13 mouse cellular contexts compared by ENCODE assay signal in the genomic region with DNA sequence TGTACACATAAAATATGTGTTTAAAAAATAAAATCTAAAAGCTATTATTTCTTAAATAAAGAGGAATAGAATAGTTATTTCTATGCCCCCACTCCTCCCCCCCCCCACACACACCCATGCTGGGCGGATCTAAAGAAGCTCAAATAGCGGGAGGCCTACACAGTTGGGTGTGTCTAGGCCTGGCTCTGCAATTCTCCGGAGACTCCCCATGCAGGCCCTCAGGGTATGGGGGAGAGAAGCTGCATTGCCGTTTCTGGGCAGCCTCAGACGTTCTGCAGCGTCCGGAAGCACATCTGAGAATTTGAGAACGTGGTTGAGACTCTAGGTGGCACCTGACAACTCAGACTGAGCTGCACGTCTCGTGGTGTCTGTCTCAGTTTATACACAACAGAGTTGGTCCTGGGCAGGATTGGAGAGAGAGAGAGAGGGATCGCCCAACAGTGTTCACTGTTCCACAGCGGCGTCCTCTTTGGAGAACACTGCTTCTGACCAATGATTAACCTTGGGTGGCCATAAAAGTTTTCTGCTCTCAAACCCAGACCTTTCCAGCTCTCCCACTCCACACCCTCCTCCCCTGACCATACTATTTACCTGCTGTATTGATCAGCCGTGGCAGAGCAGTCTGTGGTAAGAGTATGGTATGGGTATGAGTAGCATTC. TPM values are rescaled to one million over a fixed set of nuclear protein-coding genes. Genes with fewer than 3 reads are reported as not detected.
A peak's percentile ranks its signal among the peaks of the same experiment; 100 is the strongest.
DNase-seq lines count a peak whose midpoint lies in the region; ATAC-seq and TF ChIP-seq lines count a peak whose summit lies in the region.
"Had no signal": no experiment of that assay in that cellular context is flagged by ENCODE, and none has a peak within 500 bp of the region (broad histone marks: within the 10 kb centered on the region; RNA-seq: fewer than 3 reads in every experiment).

No protein-coding gene starts in this region.

- H3K36me3 ChIP-seq in hindbrain, embryonic 13.5 days = no peaks in the 10 kb centered on the region
- no peaks in the 10 kb centered on the region for H3K36me3 ChIP-seq in hindbrain, embryonic 11.5 days (ENCODE audit: control insufficient read depth, insufficient read depth, low read length)
- H3K36me3 ChIP-seq in kidney, embryonic 14.5 days (ENCODE audit: control insufficient read depth, insufficient read depth, low read length) = no peaks in the 10 kb centered on the region
- no peaks in the 10 kb centered on the region for H3K36me3 ChIP-seq in liver, embryonic 12.5 days

- H3K4me2 ChIP-seq in hindbrain, embryonic 13.5 days = no peak overlapping the region
- H3K4me2 ChIP-seq in hindbrain, embryonic 11.5 days (replicated peaks; ENCODE audit: low read depth, low read length) = no peak overlapping the region
- H3K4me2 ChIP-seq in kidney, embryonic 14.5 days (replicated peaks; ENCODE audit: low read depth, low read length) = no peak overlapping the region; the same call in 1 of the 2 replicates
- H3K4me2 ChIP-seq in liver, embryonic 12.5 days = peak overlapping the region; percentile 37; the same call in 1 of the 2 replicates
- H3K4me2 ChIP-seq: lung, embryonic 14.5 days had no signal

- H3K27me3 ChIP-seq in hindbrain, embryonic 13.5 days = no peaks in the 10 kb centered on the region
- no peaks in the 10 kb centered on the region for H3K27me3 ChIP-seq in hindbrain, embryonic 11.5 days (ENCODE audit: control insufficient read depth, insufficient read depth, low read length)
- no peaks in the 10 kb centered on the region for H3K27me3 ChIP-seq in kidney, embryonic 14.5 days (ENCODE audit: control insufficient read depth, insufficient read depth, low read length)
- no peaks in the 10 kb centered on the region for H3K27me3 ChIP-seq in liver, embryonic 12.5 days (replicated peaks)

- 56% methylated on average over 14 of the region's 14 CpGs for WGBS in hindbrain, embryonic 13.5 days
- WGBS in hindbrain, embryonic 11.5 days = 71% methylated on average over 14 of the region's 14 CpGs
- WGBS in kidney, embryonic 14.5 days = 52% methylated on average over 14 of the region's 14 CpGs
- 70% methylated on average over 14 of the region's 14 CpGs for WGBS in liver, embryonic 12.5 days (ENCODE audit: insufficient replicate concordance)

- intact Hi-C loops in left cerebral cortex, adult 2 months (cut with DNase I) = no loop called here

- DNase-seq in hindbrain, embryonic 11.5 days (ENCODE audit: low spot score) = no peak
- DNase-seq in left cerebral cortex, adult 2 months (ENCODE audit: extremely low spot score in 1 of 2, low spot score in 2 of 2) = no peak
- no peak for DNase-seq in adrenal gland, postnatal 36 days
- DNase-seq in lung, postnatal 25 days (ENCODE audit: low spot score) = no peak
- no peak for DNase-seq in gastrocnemius, postnatal 25 days
- DNase-seq: cerebellum, adult 2 months; heart, postnatal 36 days; lung, embryonic 14.5 days had no signal

- H3K9ac ChIP-seq in hindbrain, embryonic 13.5 days = no peak overlapping the region
- H3K9ac ChIP-seq in hindbrain, embryonic 11.5 days (ENCODE audit: low read depth, low read length) = no peak overlapping the region
- H3K9ac ChIP-seq in kidney, embryonic 14.5 days (ENCODE audit: low read depth, low read length) = no peak overlapping the region
- no peak overlapping the region for H3K9ac ChIP-seq in liver, embryonic 12.5 days
- H3K9ac ChIP-seq: lung, embryonic 14.5 days had no signal

- no peaks in the 10 kb centered on the region for H3K9me3 ChIP-seq in hindbrain, embryonic 13.5 days
- no peaks in the 10 kb centered on the region for H3K9me3 ChIP-seq in hindbrain, embryonic 11.5 days (ENCODE audit: control insufficient read depth, low read length)
- no peaks in the 10 kb centered on the region for H3K9me3 ChIP-seq in kidney, embryonic 14.5 days (ENCODE audit: control insufficient read depth, low read length)
- no peaks in the 10 kb centered on the region for H3K9me3 ChIP-seq in liver, embryonic 12.5 days (replicated peaks)

- H3K4me3 ChIP-seq in hindbrain, embryonic 13.5 days = no peak overlapping the region
- H3K4me3 ChIP-seq in hindbrain, embryonic 11.5 days (ENCODE audit: low read depth, low read length) = no peak overlapping the region
- H3K4me3 ChIP-seq in kidney, embryonic 14.5 days (ENCODE audit: low read length) = no peak overlapping the region
- H3K4me3 ChIP-seq in liver, embryonic 12.5 days = no peak overlapping the region
- no peak overlapping the region for H3K4me3 ChIP-seq in left cerebral cortex, adult 2 months
- H3K4me3 ChIP-seq: myocyte had no signal

- H3K4me1 ChIP-seq in hindbrain, embryonic 13.5 days (replicated peaks) = peaks cover 12% of the 10 kb centered on the region; the same call in 1 of the 2 replicates
- no peaks in the 10 kb centered on the region for H3K4me1 ChIP-seq in hindbrain, embryonic 11.5 days (replicated peaks; ENCODE audit: control insufficient read depth, insufficient read depth, low read length)
- peaks cover 10% of the 10 kb centered on the region; the same call in 1 of the 2 replicates for H3K4me1 ChIP-seq in kidney, embryonic 14.5 days (ENCODE audit: control insufficient read depth, insufficient read depth, low read length)
- H3K4me1 ChIP-seq in liver, embryonic 12.5 days = peaks cover 30% of the 10 kb centered on the region

- ATAC-seq in hindbrain, embryonic 13.5 days (ENCODE audit: low FRiP score) = 0 out of 2 replicates have a peak, but pooled peaks have one; percentile 19
- no peak for ATAC-seq in hindbrain, embryonic 11.5 days (ENCODE audit: low FRiP score)
- ATAC-seq in kidney, embryonic 14.5 days (ENCODE audit: low FRiP score, low TSS enrichment) = peak; percentile 80
- ATAC-seq in liver, embryonic 12.5 days = peak; percentile 72

- no peak overlapping the region for H3K27ac ChIP-seq in hindbrain, embryonic 13.5 days
- H3K27ac ChIP-seq in hindbrain, embryonic 11.5 days (ENCODE audit: low read depth, low read length) = no peak overlapping the region
- peak overlapping the region; percentile 55; the same call in 1 of the 2 replicates for H3K27ac ChIP-seq in kidney, embryonic 14.5 days (ENCODE audit: low read depth, low read length)
- H3K27ac ChIP-seq in liver, embryonic 12.5 days = peak overlapping the region; percentile 55; the same call in 1 of the 2 replicates
- no peak overlapping the region for H3K27ac ChIP-seq in left cerebral cortex, adult 2 months

- TF ChIP-seq CTCF in left cerebral cortex, adult 2 months (IDR thresholded peaks at IDR 0.05) = no peak

RNA-seq across cellular contexts. Expression of gene Ddah1, which starts 22.4 kb away (rescaled TPM):
- 70.1 and 75.7 TPM in 2 replicates for polyA plus RNA-seq in hindbrain, embryonic 13.5 days (2015; fragmentation: Nextera tagmentation; extraction: Ambion mirVana)
- 34.7 and 37.4 TPM in 2 replicates for polyA plus RNA-seq in hindbrain, embryonic 11.5 days (2014; fragmentation: Nextera tagmentation; extraction: Ambion mirVana)
- 63.2 and 65.5 TPM in 2 replicates for polyA plus RNA-seq in kidney, embryonic 14.5 days (2014; fragmentation: Nextera tagmentation; extraction: Ambion mirVana)
- 31.9 and 36.4 TPM in 2 replicates for polyA plus RNA-seq in liver, embryonic 12.5 days (2016; fragmentation: Nextera tagmentation; extraction: Ambion mirVana)
- total RNA-seq in left cerebral cortex, adult 2 months (2021) = 10 to 100 TPM; 57.1 to 59.7 TPM
- total RNA-seq in adrenal gland, postnatal 36 days (2021) = 1 to 10 TPM; 2.4 TPM
- total RNA-seq in gastrocnemius, postnatal 25 days (2021) = 1 to 10 TPM; 4.8 to 5.7 TPM
- total RNA-seq: MEL had no signal

Comparison
In these comparisons a context has a peak if more than half of its experiments do, and no peak if none do; other contexts are left out.
1. H3K27ac ChIP-seq: peak in kidney, embryonic 14.5 days (single experiment) and liver, embryonic 12.5 days (single experiment); none in hindbrain, embryonic 13.5 days (single experiment), hindbrain, embryonic 11.5 days (single experiment) and left cerebral cortex, adult 2 months (single experiment).